Mouse (Mus musculus) thymus, adult 2 months (tissue): ENCODE results near the gene L3mbtl2. TPM values are rescaled to one million over a fixed set of nuclear protein-coding genes. Genes with fewer than 3 reads are reported as not detected.

Source experiments
- DNase-seq: peaks from one replicate; pipeline ENCODE4 v3.0.0; 2021
- H3K27ac ChIP-seq: fragments of 200-500 bp; 2 replicates; pipeline ENCODE4 v1.5.1; 2012; ENCODE audit warnings: low read length, control low read depth; ENCODE audit not compliant: control insufficient read depth, insufficient read depth
- H3K27me3 ChIP-seq: fragments of 200-500 bp; 2 replicates; pipeline ENCODE4 v1.6.1; 2012; ENCODE audit warnings: mild to moderate bottlenecking, low read length, moderate library complexity, mixed read lengths; ENCODE audit not compliant: control insufficient read depth, insufficient read depth
- H3K36me3 ChIP-seq: fragments of 200-500 bp; 2 replicates; pipeline ENCODE4 v1.6.1; 2012; ENCODE audit warnings: mild to moderate bottlenecking, low read length, moderate library complexity; ENCODE audit not compliant: control insufficient read depth, insufficient read depth
- H3K4me1 ChIP-seq: fragments of 200-500 bp; replicated peaks from 2 replicates; pipeline ENCODE4 v1.6.1; 2012; ENCODE audit warnings: low read length; ENCODE audit not compliant: control insufficient read depth, insufficient read depth
- H3K4me3 ChIP-seq: fragments of 200-500 bp; 2 replicates; pipeline ENCODE4 v1.5.1; 2012; ENCODE audit warnings: mild to moderate bottlenecking, low read length, control low read depth, moderate library complexity; ENCODE audit not compliant: control insufficient read depth, insufficient read depth
- CTCF ChIP-seq: fragments of 200-500 bp; IDR thresholded peaks from 2 replicates; pipeline ENCODE4 v1.5.1; 2012; ENCODE audit warnings: mild to moderate bottlenecking, control low read depth, low read length, moderate library complexity, borderline replicate concordance; ENCODE audit not compliant: control insufficient read depth, poor library complexity, insufficient read depth; ENCODE audit errors: extremely low read depth
- POLR2A ChIP-seq: fragments of 200-500 bp; IDR thresholded peaks from 2 replicates; pipeline ENCODE4 v1.6.1; 2012; ENCODE audit warnings: mild to moderate bottlenecking, low read length, control low read depth, moderate library complexity; ENCODE audit not compliant: control insufficient read depth, poor library complexity, insufficient read depth; ENCODE audit errors: extremely low read depth
- WGBS: fragments of 180-500 bp; shearing (Covaris S2); methylation state at CpG from one replicate; pipeline ENCODE4 v1.1.7; 2018; 5-methylcytosine and 5-hydroxymethylcytosine counted together
- polyA plus RNA-seq: library from polyadenylated mRNA; depleted of rRNA; stranded (reverse); fragments of >200 nt; gene quantifications from 2 replicates; pipeline ENCODE4 v1.2.3, GENCODE M21; 2012

L3mbtl2 gene
- polyA plus RNA-seq, 1 experiment = 35.4 TPM

- Histone ChIP-seq H3K4me3 (no peak overlapping the region), H3K36me3 (peaks cover 38% of the 10 kb centered on the region), H3K27ac (no peak overlapping the region), H3K27me3 (no peaks in the 10 kb centered on the region), H3K4me1 (no peaks in the 10 kb centered on the region)
- WGBS = 92% methylated on average over 13 of the region's 13 CpGs
- TF ChIP-seq POLR2A (no peak), CTCF (no peak)
- DNase-seq = no peak
Observed at GRCm38 (mm10) chr15:81702306-81703093, 38.8 kb downstream of the L3mbtl2 start.

DNA sequence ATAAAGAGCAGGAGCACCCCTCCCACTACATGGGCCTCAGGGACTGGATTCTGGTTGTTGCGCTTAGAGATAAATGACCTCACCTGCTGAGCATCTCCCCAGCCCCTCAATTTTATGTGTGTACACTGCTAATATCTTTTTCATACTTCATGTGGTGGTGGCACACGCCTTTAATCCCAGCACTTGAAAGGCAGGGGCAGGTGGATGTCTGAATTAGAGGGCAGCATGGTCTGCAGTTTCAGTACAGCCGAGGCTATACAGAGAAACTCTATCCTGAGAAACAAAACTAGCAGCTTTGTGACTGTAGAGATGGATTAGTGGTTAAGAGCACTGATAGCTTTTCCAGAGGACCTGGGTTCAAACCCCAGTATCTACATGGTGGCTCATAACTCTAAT lies 39.4 kb downstream of the L3mbtl2 start:
- no peak for TF ChIP-seq POLR2A
- no peak for TF ChIP-seq CTCF
- Histone ChIP-seq H3K27me3 (no peaks in the 10 kb centered on the region), H3K4me1 (no peaks in the 10 kb centered on the region), H3K4me3 (no peak overlapping the region), H3K27ac (no peak overlapping the region), H3K36me3 (peaks cover 44% of the 10 kb centered on the region)
- DNase-seq = no peak
- WGBS = 97% methylated on average over 3 of the region's 3 CpGs

- Histone ChIP-seq H3K4me3 (no peak overlapping the region), H3K36me3 (peaks cover 98% of the 10 kb centered on the region), H3K4me1 (no peaks in the 10 kb centered on the region), H3K27ac (no peak overlapping the region), H3K27me3 (no peaks in the 10 kb centered on the region)
- no peak for DNase-seq
- 97% methylated on average over 11 of the region's 11 CpGs for WGBS
- TF ChIP-seq CTCF (no peak), POLR2A (no peak)
Observed at GRCm38 (mm10) chr15:81708991-81709390, 45.3 kb downstream of the L3mbtl2 start.

GRCm38 (mm10) chr15:81709686-81710085 lies 46.0 kb downstream of the L3mbtl2 start:
- peaks cover 92% of the 10 kb centered on the region for H3K36me3 ChIP-seq
- WGBS = 96% methylated on average over 1 of the region's 1 CpGs
- H3K27me3 ChIP-seq = no peaks in the 10 kb centered on the region
- no peak overlapping the region for H3K4me3 ChIP-seq
- no peak overlapping the region for H3K27ac ChIP-seq
- no peak for DNase-seq
- no peak for TF ChIP-seq POLR2A
- no peak for TF ChIP-seq CTCF
- no peaks in the 10 kb centered on the region for H3K4me1 ChIP-seq

GRCm38 (mm10) chr15:81710801-81711200 lies 47.1 kb downstream of the L3mbtl2 start:
- TF ChIP-seq CTCF = no peak
- no peak for TF ChIP-seq POLR2A
- Histone ChIP-seq H3K4me3 (no peak overlapping the region), H3K4me1 (no peaks in the 10 kb centered on the region), H3K27ac (no peak overlapping the region), H3K36me3 (peaks cover 89% of the 10 kb centered on the region), H3K27me3 (no peaks in the 10 kb centered on the region)
- no peak for DNase-seq
- WGBS = 96% methylated on average over 4 of the region's 4 CpGs

DNA sequence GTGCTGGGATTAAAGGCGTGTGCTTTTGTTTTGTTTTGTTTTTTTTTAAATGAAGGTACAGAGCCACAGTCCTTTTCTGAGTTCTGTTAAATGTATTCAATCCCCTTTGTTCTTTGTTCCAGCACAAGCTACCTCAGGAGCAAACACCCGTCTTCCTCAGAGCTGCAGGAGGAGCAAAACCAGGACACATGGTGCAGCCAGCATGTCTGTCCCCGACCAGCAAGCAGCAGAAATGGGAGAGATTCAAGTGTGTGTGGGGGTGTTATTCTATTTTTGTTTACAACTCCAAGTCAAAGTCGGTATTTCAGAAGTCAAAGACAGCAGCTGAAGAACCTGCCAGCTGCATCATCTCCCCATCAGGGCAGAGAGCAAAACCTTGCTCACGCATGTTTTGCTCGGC lies 50.1 kb downstream of the L3mbtl2 start:
- no peaks in the 10 kb centered on the region for H3K4me1 ChIP-seq
- H3K4me3 ChIP-seq = no peak overlapping the region
- DNase-seq = no peak
- peaks cover 89% of the 10 kb centered on the region for H3K36me3 ChIP-seq
- WGBS = 90% methylated on average over 6 of the region's 6 CpGs
- H3K27me3 ChIP-seq = no peaks in the 10 kb centered on the region
- no peak overlapping the region for H3K27ac ChIP-seq
- no peak for TF ChIP-seq CTCF
- TF ChIP-seq POLR2A = no peak

DNA sequence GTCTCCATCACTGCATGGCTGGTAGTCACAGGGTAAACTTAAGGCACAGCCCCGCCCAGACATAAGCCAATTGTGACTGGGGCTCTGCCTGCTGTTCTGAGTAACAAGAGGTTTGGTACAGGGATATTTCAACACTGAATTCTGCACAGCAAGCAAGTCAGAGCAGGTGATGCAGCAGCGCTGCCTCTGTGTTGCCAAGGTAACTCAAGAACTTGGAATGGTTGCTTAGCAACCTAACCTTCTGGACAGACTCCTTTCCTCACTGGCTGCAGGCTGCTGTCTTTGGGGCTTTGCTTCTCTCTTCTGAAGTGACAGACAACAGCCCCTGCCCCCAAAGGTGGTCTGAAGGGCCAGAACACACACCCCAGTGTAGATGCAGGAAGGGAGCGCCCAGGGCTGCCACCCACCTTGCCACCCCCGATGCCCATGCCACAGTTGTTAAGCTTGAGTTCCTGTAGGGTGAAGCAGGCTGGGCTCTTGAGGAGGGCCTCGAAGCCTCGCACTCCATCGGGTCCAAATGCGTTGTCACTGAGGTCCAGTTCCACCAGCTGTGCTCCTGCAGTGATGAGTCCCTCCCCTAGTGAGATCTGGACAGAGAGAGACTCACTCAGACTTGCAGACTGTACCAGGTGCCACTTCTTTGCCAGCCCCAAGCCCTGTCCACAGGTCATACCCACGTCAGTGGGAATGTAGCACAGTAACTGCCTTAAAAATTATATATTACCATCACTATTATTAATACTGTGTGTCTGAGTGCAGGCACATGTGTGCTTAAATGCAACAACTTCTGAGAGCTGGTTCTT lies 54.8 kb downstream of the L3mbtl2 start:
- H3K4me3 ChIP-seq = no peak overlapping the region
- no peak for TF ChIP-seq CTCF
- TF ChIP-seq POLR2A = no peak
- no peaks in the 10 kb centered on the region for H3K27me3 ChIP-seq
- DNase-seq = no peak
- 97% methylated on average over 9 of the region's 9 CpGs for WGBS
- H3K4me1 ChIP-seq = no peaks in the 10 kb centered on the region
- peaks cover 88% of the 10 kb centered on the region for H3K36me3 ChIP-seq
- H3K27ac ChIP-seq = no peak overlapping the region
